Mouse (Mus musculus) forebrain, embryonic 12.5 days (tissue): ENCODE measurements around the gene Sigirr. TPM values are rescaled to one million over a fixed set of nuclear protein-coding genes. Genes with fewer than 3 reads are reported as not detected.

ENCODE experiments used
- ATAC-seq: fragments of 200-750 bp; cut with Nextera tagmentation; 2 replicates; pipeline ENCODE4 v1.8.0; 2017; ENCODE audit warnings: moderate TSS enrichment; ENCODE audit not compliant: low FRiP score
- H3K27ac ChIP-seq: fragments of 300-500 bp; sonication (generic); 2 replicates; pipeline ENCODE4 v1.5.1; 2016; ENCODE audit warnings: mild to moderate bottlenecking
- H3K27me3 ChIP-seq: fragments of 300-500 bp; sonication (generic); 2 replicates; pipeline ENCODE4 v1.6.1; 2016; ENCODE audit warnings: mild to moderate bottlenecking
- H3K36me3 ChIP-seq: fragments of 300-500 bp; sonication (generic); replicated peaks from 2 replicates; pipeline ENCODE4 v1.6.1; 2016; ENCODE audit warnings: mild to moderate bottlenecking
- H3K4me1 ChIP-seq: fragments of 300-500 bp; sonication (generic); 2 replicates; pipeline ENCODE4 v1.6.1; 2016
- H3K4me2 ChIP-seq: fragments of 300-500 bp; sonication (generic); 2 replicates; pipeline ENCODE4 v1.6.1; 2016; ENCODE audit warnings: mild to moderate bottlenecking, moderate library complexity
- H3K4me3 ChIP-seq: fragments of 300-500 bp; sonication (generic); replicated peaks from 2 replicates; pipeline ENCODE4 v1.5.1; 2016; ENCODE audit warnings: mild to moderate bottlenecking
- H3K9ac ChIP-seq: fragments of 300-500 bp; sonication (generic); 2 replicates; pipeline ENCODE4 v1.6.1; 2016; ENCODE audit warnings: mild to moderate bottlenecking
- H3K9me3 ChIP-seq: fragments of 300-500 bp; sonication (generic); 2 replicates; pipeline ENCODE4 v1.6.1; 2016
- WGBS: fragments of 180-500 bp; shearing (Covaris S2); methylation state at CpG from one replicate; pipeline ENCODE4 v1.1.7; 2016; 5-methylcytosine and 5-hydroxymethylcytosine counted together
- polyA plus RNA-seq: library from polyadenylated mRNA; unstranded; fragments of >200 nt; fragmentation: Nextera tagmentation; extraction: Ambion mirVana; gene quantifications from 2 replicates; pipeline ENCODE4 v1.2.1, GENCODE M21; 2016

Gene Sigirr
- polyA plus RNA-seq = 1.3 and 1.5 TPM in 2 replicates

- Histone ChIP-seq H3K36me3 (no peaks in the 10 kb centered on the region), H3K4me1 (peaks cover 11% of the 10 kb centered on the region), H3K9ac (peak within 1 kb of the TSS; percentile 40; the same call in 1 of the 2 replicates), H3K4me3 (peak within 1 kb of the TSS; percentile 39), H3K27me3 (peaks cover 71% of the 10 kb centered on the region), H3K9me3 (no peaks in the 10 kb centered on the region), H3K27ac (no peak within 1 kb of the TSS), H3K4me2 (peak within 1 kb of the TSS; percentile 64)
- no peak for ATAC-seq
- 1% methylated on average over 56 of the region's 56 CpGs for WGBS
Observed at GRCm38 (mm10) chr7:141099911-141100691, at the start of gene Sigirr. Gene Sigirr, minus strand, starts transcription at chr7:141100572.

- Histone ChIP-seq H3K36me3 (peaks cover 62% of the 10 kb centered on the region), H3K9me3 (no peaks in the 10 kb centered on the region), H3K27ac (no peak overlapping the region), H3K4me2 (no peak overlapping the region), H3K9ac (no peak overlapping the region), H3K27me3 (no peaks in the 10 kb centered on the region), H3K4me1 (no peaks in the 10 kb centered on the region), H3K4me3 (no peak overlapping the region)
- 75% methylated on average over 4 of the region's 4 CpGs for WGBS
- no peak for ATAC-seq
Observed at GRCm38 (mm10) chr7:141148639-141149038, 48.3 kb upstream of the Sigirr start.

- Histone ChIP-seq H3K4me3 (no peak overlapping the region), H3K36me3 (peaks cover 49% of the 10 kb centered on the region), H3K4me2 (no peak overlapping the region), H3K27me3 (no peaks in the 10 kb centered on the region), H3K9ac (no peak overlapping the region), H3K27ac (no peak overlapping the region), H3K4me1 (no peaks in the 10 kb centered on the region), H3K9me3 (no peaks in the 10 kb centered on the region)
- 82% methylated on average over 6 of the region's 6 CpGs for WGBS
- no peak for ATAC-seq
Observed at GRCm38 (mm10) chr7:141147044-141147443, 46.7 kb upstream of the Sigirr start.

- WGBS = 95% methylated on average over 12 of the region's 12 CpGs
- no peak for ATAC-seq
- H3K4me3 ChIP-seq = no peak overlapping the region
- H3K27me3 ChIP-seq = no peaks in the 10 kb centered on the region
- H3K9ac ChIP-seq = no peak overlapping the region
- no peaks in the 10 kb centered on the region for H3K4me1 ChIP-seq
- H3K36me3 ChIP-seq = peaks cover 41% of the 10 kb centered on the region
- H3K4me2 ChIP-seq = no peak overlapping the region
- H3K9me3 ChIP-seq = no peaks in the 10 kb centered on the region
- H3K27ac ChIP-seq = no peak overlapping the region
Observed at GRCm38 (mm10) chr7:141146043-141146595, 45.7 kb upstream of the Sigirr start.

GRCm38 (mm10) chr7:141145403-141145802, 45.0 kb upstream of the Sigirr start:
- ATAC-seq = no peak
- no peaks in the 10 kb centered on the region for H3K9me3 ChIP-seq
- H3K27me3 ChIP-seq = no peaks in the 10 kb centered on the region
- H3K4me3 ChIP-seq = no peak overlapping the region
- H3K4me2 ChIP-seq = no peak overlapping the region
- no peak overlapping the region for H3K9ac ChIP-seq
- WGBS = 71% methylated on average over 1 of the region's 1 CpGs
- H3K36me3 ChIP-seq = peaks cover 38% of the 10 kb centered on the region
- H3K27ac ChIP-seq = no peak overlapping the region
- no peaks in the 10 kb centered on the region for H3K4me1 ChIP-seq

- H3K4me2 ChIP-seq = no peak overlapping the region
- H3K27ac ChIP-seq = no peak overlapping the region
- H3K36me3 ChIP-seq = peaks cover 38% of the 10 kb centered on the region
- WGBS = 92% methylated on average over 3 of the region's 3 CpGs
- no peak overlapping the region for H3K4me3 ChIP-seq
- no peaks in the 10 kb centered on the region for H3K27me3 ChIP-seq
- H3K4me1 ChIP-seq = no peaks in the 10 kb centered on the region
- no peak overlapping the region for H3K9ac ChIP-seq
- ATAC-seq = no peak
- no peaks in the 10 kb centered on the region for H3K9me3 ChIP-seq
Observed at GRCm38 (mm10) chr7:141144650-141145049, 44.3 kb upstream of the Sigirr start.

GRCm38 (mm10) chr7:141143861-141144260, 43.5 kb upstream of the Sigirr start:
- 89% methylated on average over 2 of the region's 2 CpGs for WGBS
- H3K36me3 ChIP-seq = peaks cover 39% of the 10 kb centered on the region

GRCm38 (mm10) chr7:141143112-141143511, 42.7 kb upstream of the Sigirr start:
- H3K4me1 ChIP-seq = no peaks in the 10 kb centered on the region
- H3K27ac ChIP-seq = no peak overlapping the region
- no peak overlapping the region for H3K4me2 ChIP-seq
- no peak overlapping the region for H3K4me3 ChIP-seq
- peaks cover 39% of the 10 kb centered on the region for H3K36me3 ChIP-seq
- H3K9ac ChIP-seq = no peak overlapping the region
- no peaks in the 10 kb centered on the region for H3K9me3 ChIP-seq
- WGBS = 55% methylated on average over 5 of the region's 5 CpGs
- no peaks in the 10 kb centered on the region for H3K27me3 ChIP-seq
- no peak for ATAC-seq

More at GRCm38 (mm10) chr7:141143861-141144260, 43.5 kb upstream of the Sigirr start:
- Histone ChIP-seq H3K4me1 (no peaks in the 10 kb centered on the region), H3K4me2 (no peak overlapping the region), H3K27ac (no peak overlapping the region), H3K4me3 (no peak overlapping the region), H3K27me3 (no peaks in the 10 kb centered on the region), H3K9ac (no peak overlapping the region), H3K9me3 (no peaks in the 10 kb centered on the region)
- no peak for ATAC-seq

GRCm38 (mm10) chr7:141141326-141141725, 41.0 kb upstream of the Sigirr start:
- ATAC-seq = no peak
- peaks cover 39% of the 10 kb centered on the region for H3K36me3 ChIP-seq
- 92% methylated on average over 4 of the region's 4 CpGs for WGBS

GRCm38 (mm10) chr7:141131904-141132755, 31.8 kb upstream of the Sigirr start:
- WGBS = 59% methylated on average over 12 of the region's 12 CpGs
- H3K9me3 ChIP-seq = no peaks in the 10 kb centered on the region
- H3K4me1 ChIP-seq = peaks cover 15% of the 10 kb centered on the region
- H3K9ac ChIP-seq = peak overlapping the region; percentile 88
- H3K27ac ChIP-seq = 0 out of 2 replicates have a peak overlapping the region, but pooled peaks have one; percentile 74
- peak overlapping the region; percentile 82 for H3K4me2 ChIP-seq
- no peak for ATAC-seq
- H3K27me3 ChIP-seq = no peaks in the 10 kb centered on the region
- H3K4me3 ChIP-seq = peak overlapping the region; percentile 82
- H3K36me3 ChIP-seq = peaks cover 21% of the 10 kb centered on the region

More at GRCm38 (mm10) chr7:141141326-141141725, 41.0 kb upstream of the Sigirr start:
- Histone ChIP-seq H3K9me3 (no peaks in the 10 kb centered on the region), H3K27me3 (no peaks in the 10 kb centered on the region), H3K4me2 (no peak overlapping the region), H3K4me3 (no peak overlapping the region), H3K9ac (no peak overlapping the region), H3K4me1 (no peaks in the 10 kb centered on the region), H3K27ac (no peak overlapping the region)

GRCm38 (mm10) chr7:141131024-141131820, 30.9 kb upstream of the Sigirr start:
- Histone ChIP-seq H3K36me3 (peaks cover 13% of the 10 kb centered on the region), H3K27me3 (no peaks in the 10 kb centered on the region), H3K4me3 (peak overlapping the region; percentile 82), H3K9ac (peak overlapping the region; percentile 88), H3K4me1 (peaks cover 15% of the 10 kb centered on the region), H3K4me2 (peak overlapping the region; percentile 82), H3K27ac (peak overlapping the region; percentile 74), H3K9me3 (no peaks in the 10 kb centered on the region)
- WGBS = under 1% methylated on average over 59 of the region's 59 CpGs
- peak; percentile 99 for ATAC-seq
